Mouse (Mus musculus): ENCODE data around the gene Ints11.

DNA sequence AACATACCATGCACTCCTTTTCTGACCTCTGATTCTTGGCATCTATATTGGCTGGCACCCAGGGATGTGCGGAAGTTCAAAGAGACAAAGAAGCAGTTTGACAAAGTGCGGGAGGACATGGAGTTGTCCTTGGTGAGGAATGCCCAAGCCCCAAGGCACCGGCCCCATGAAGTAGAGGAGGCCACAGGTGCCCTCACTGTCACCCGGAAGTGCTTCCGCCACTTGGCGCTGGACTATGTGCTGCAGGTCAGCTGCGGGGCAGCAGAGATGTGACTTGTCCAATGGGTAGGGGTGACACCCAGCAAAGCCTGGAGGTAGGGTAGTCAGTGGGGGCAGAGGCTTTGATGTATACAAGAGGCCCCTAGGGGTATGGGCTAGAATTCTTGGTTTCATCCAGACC lies 30.0 kb downstream of the Ints11 start:
- TF ChIP-seq CTCF (IDR thresholded peaks at IDR 0.05; ENCODE audit: control insufficient read depth, insufficient read depth, insufficient read length) = no peak
- no peak for TF ChIP-seq USF1 (IDR thresholded peaks at IDR 0.05; ENCODE audit: low read depth)
- no peak for TF ChIP-seq CEBPB (IDR thresholded peaks at IDR 0.05; ENCODE audit: low read depth)
- no peak for TF ChIP-seq MYOG (IDR thresholded peaks at IDR 0.05; ENCODE audit: control insufficient read depth, extremely low read depth, insufficient read length)
- no peak for TF ChIP-seq FOSL1 (IDR thresholded peaks at IDR 0.05; ENCODE audit: insufficient read depth, low read length, poor library complexity, severe bottlenecking)
